Mouse (Mus musculus) frontal cortex, postnatal 14 days (tissue): ENCODE measurements around the gene Saxo1.
A peak's percentile ranks its signal among the peaks of the same experiment; 100 is the strongest.

Source experiments
- DNase-seq, 2 experiments: peaks; one replicate each; pipeline ENCODE4 v3.0.0; 2022; ENCODE audit warnings: low spot score in 2 of 2

The Saxo1 gene

DNA sequence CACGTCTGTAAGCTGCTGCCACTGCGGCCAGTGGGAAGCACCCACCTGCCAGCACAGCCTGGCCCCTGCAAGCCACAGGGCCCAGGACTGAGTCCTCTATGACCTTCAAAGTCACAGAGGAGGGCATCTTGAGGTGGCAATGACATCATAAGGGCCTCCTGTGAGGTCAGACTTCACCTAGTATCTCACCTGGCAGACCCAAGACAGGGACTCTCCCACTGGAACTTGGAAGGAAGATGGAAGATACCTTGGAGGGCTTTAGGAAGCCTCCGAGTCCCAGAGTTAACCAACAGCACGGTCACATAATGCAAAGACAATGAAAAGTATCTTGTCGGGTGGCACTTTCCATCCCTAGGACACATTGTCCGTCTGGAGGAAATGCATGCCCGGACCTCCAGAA is at the start of gene Saxo1:
Gene Saxo1 (minus strand): TSS at position 101 of the 400 bp plus-strand sequence.
- no peak for DNase-seq

DNA sequence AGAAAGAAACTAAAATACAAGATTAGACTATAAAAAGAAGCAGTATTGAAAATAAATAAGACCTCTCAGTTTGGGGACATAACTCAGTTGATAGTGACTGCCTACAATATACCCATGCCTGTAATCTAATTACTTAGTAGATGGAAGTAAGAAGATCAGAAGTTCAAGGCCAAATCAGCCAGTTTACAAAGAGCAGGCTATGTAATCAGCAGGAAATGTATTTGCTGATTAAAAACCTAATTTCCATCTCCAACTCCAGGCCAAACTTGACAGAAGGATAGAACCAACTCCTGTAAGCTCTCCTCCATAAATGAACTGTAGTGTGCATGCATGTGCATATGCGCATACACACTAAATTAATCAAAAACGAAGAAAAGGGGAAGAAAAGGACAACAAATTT is 33.2 kb upstream of the Saxo1 start:
- DNase-seq: no peak

DNA sequence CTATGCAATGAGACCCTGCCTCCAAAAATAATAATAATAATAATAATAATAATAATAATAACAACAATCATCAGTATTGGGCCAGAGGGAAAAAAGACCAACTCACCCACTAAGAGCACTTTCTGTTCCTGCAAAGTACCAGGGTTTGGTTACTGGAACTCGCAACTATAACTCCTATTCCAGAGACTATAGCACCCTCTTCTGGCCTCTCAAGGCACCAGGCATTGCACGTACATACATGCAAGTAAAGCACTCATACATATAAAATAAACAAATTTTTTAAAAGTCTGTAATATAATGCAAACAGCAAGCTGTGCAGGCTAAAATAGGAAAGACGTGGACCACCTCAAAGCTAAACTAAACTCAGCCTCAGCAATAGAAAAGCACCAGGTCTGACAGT is 30.1 kb upstream of the Saxo1 start:
- no peak for DNase-seq

DNA sequence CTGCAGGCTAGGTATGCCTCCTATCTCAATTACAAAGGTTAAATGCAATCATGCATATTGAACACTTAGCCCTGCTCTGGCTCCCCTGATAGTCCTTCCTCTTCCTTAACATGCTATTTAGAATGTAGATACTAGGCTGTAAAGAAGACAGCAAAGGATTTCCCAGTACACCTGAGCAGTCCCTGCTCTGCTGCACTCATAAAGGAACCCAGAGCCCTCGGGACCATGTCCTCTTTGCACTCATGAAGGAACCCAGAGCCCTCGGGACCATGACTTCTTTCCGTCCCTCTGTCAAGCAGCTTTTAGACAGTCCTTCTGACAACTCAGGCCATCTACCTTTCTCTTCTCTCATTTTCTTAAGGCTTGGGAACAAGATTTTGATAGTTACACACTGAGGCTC is 22.5 kb upstream of the Saxo1 start:
- no peak for DNase-seq

DNA sequence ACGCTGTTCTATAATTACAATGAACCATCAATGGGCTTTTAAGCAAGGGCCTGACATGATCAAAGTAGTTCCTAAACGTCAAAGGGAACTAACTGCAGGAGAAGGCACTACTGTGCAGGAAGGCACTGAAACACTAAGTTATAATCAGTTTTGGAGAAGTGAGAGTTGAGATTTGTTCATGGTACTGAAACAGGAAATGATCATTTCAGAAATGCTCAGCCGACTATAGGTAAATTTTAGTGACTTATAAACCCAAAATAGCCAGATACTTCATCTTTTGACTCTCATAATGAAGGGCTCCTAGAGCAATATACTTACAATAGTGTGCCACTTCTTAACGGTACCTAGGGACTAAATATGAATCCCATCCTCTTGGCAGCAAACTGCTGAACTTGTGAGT is 21.9 kb upstream of the Saxo1 start:
- DNase-seq: no peak

DNA sequence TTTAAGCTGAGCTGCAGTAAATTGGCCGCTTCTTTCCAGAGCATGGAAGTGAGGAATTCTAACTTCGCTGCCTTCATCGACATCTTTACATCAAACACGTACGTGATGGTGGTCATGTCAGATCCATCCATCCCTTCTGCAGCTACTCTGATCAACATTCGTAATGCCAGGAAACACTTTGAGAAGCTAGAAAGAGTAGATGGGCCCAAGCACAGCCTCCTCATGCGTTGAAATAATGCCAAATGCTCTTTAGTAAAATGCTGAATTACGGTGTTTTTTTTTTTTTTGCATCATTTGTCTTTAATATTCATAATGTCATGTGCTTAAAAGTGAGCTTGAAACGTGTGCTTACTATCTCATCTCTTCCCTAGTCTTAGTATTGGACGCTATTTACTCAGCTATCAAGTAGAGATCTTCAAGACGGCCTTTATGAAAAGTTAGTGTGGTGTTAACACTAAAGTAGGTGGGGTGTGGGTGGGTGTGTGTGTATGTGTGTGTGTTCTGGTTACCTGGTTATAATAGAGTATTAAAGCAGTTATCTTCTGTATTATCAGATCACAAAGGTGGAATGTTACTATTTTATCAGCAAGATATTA is 18.6 kb upstream of the Saxo1 start:
- no peak for DNase-seq

DNA sequence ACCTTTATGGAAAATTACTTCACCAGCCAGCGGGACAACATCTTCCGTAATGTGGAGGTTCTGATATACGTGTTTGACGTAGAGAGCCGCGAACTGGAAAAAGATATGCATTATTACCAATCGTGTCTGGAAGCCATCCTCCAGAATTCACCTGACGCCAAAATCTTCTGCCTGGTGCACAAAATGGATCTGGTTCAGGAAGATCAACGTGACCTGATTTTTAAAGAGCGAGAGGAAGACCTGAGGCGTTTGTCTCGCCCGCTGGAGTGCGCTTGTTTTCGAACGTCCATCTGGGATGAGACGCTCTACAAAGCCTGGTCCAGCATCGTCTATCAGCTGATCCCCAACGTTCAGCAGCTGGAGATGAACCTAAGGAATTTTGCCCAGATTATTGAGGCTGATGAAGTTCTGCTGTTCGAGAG is 18.0 kb upstream of the Saxo1 start:
- DNase-seq: peak in 1 of 2 experiments; percentile 24

DNA sequence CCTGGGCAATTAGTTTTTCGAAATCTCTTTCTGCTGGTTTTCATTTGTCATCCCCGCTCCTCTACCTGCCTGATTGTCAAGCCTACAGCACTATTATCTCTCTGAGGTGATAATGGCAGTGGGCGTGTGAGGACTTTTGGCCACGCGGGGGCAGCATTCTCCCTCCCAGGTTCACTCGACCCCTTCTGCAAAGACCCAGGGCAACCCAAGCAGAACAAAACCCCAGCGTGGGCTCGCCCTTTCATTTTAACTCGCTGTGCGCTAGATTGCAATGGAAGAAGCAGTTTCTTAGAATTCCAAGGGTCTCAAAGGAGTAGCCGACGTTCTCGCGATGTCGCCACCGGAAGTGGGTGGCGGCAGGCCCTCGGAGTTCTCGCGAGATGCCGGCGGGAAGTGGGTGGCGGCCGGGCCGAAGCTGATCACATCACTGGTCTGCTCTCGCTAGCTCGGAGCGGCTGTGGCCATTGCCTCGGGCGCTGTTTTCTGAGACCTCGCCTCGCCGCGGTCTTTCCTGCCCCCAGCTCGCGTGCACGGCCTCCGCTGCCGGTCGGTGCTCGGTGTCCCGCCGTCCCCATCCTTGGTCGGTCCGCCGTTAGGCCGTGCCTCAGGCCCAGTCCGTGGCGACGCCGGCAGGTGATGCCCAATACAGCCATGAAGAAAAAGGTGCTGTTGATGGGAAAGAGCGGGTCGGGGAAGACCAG is 17.3 kb upstream of the Saxo1 start, which contains the start of gene Rraga:
Gene Rraga (plus strand): TSS at position 386 of the 701 bp plus-strand sequence.
- DNase-seq: peak; percentile 91 to 92

DNA sequence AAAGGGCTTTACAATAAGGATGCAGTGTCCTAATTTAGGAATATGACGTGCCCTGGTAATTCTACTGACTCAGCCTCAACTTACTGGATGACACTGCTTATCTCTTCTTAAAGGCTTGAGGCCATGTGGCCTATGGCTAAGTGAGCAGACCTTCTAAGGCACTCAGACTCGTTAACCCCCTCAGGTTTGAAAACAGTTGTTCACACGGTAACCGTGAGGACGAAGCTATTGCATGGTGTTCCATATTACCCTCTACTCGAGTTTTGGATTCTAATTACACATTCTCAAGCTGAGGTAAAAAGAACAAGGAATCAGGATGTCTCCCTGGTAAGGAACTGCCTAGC is 16.8 kb upstream of the Saxo1 start:
- DNase-seq: no peak

DNA sequence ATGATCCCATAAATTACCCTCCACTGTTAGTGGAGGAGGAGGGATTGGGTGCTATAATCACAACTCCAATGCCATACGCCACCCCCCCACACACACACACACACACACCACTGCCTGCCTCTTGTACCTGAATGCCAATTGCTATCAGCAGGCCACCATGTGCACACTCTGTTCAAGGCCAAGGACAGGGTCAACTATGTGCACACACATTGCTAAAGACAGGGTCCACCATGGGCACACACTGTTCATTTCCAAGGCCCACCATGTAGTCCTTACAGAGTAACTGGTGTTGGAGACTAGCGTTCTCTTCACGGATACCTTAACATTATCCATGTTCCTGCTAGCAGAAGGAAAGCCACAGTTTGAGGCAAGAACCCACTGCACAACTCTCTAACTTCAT is 2.9 kb upstream of the Saxo1 start:
- DNase-seq: no peak

DNA sequence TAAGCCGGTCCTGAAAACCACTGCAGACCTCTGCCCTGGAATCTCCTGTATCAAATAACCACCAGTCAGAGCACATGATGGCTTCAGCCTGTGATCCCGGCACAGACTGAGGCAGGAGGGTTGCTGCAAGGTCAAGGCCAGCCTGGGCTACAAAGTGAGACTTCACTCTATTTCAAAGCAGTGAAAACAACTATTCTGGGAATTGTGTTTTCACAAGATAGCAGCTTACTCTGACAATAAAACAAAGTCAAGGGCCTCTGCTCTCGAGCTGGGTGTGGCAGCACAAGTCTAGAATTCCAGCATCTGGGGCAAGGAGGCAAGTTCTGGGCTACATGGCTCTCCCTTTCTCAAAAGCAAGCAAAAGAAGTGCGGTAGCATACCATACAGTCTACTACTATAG is 878 bp upstream of the Saxo1 start:
- no peak for DNase-seq

DNA sequence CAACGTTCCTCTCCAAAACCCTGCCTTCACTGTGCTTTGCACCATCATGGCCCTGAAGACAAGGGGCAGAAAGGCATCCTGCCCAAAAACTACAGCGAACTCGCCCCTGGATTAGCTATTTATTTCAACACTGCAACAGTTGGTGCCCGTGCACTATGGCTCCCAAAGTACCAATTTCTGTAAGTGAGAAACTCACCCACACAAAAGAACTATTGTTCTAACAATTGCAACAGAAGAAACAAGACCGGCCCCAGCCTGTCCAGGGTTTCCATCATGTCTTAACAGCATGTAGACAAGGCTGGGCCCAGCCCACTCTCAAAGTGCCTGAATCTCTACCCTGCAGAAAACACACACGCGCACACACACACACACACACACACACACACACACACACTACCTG is 757 bp downstream of the Saxo1 start:
- DNase-seq: no peak

DNA sequence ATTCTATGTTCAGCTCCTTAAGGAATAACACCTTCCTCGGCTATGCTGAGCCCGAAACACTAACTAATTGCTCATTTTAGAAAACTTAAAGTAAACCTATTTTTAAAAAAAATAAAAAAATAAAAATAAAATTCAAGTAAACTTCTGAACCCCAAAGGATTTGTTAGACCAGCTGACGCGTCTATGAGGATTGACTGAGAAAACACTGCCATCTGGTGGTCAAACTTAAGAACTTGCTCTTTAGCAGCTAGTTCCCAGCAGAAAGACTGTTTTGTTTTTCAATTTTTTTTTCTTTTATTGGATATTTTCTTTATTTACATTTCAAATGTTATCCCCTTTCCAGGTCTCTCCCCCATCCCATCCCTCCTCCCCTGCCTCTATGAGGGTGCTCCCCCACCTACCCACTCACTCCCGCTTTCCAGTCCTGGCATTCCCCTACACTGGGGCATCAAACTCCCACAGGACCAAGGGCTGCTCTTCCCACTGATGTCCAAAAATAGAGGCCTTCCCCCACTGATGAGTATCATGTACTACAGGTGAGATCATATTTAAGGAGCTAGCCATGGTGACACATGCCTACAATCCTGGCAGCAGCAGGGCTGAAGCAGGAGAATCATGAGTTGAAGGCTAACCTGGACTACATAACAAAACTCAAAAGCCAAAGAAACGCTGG is 3.0 kb downstream of the Saxo1 start:
- no peak for DNase-seq

DNA sequence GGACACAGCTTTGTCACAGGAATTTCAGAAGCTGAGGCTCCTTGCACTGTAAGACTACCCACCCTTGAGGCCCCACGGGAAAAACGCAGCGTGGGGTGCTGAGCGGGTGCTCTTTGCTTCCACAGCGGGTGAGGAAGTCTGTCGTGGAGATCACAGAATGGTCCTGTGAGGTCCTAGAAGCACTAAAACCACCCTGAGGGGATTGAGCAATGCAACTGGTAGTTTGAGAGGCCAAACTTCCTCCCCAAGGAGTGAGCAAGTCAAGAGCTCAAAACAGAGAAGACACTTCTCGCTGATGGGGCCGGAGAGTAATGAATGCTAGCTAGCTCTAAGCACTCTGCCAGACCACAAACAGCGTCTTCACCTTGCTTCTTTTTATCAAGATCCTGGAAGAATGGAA is 9.8 kb downstream of the Saxo1 start:
- no peak for DNase-seq

DNA sequence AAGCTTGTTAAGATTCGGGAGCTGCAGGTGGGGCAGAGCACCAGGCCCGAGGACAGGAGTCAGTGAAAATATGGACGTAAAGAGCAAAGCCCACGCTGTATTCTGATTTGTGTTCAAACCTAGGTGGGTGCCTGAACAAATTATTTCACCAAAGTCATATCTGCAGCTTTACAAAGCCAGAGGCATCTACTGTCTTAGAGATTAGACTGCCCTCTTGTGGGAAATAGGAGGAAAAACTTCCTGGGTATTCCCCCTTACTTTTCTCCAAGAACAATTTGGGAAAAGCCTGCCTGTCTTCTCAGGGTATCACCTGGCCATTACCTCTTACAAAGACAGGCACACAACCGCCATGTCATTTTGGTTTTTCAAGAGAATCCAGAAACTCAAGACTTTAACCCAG is 12.5 kb downstream of the Saxo1 start:
- DNase-seq: no peak

DNA sequence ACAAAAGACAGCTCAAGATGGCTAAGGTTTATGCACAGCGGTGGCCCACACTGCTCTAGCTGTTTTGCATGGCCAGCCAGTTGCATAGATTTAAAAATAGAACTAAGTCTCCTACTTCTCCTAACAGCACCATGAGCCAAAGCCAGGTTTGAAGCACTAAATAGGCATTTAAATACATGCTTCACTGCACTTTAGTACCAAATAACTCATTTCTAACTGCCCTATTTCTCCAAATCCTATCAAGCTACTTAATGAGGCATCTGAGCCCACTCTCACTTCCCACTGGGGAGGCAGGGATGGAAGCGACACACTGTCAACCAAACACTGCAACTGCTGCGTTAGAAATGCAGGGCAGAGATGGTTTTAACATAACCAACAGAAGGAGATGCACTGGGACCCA is 14.1 kb downstream of the Saxo1 start:
- DNase-seq: no peak

DNA sequence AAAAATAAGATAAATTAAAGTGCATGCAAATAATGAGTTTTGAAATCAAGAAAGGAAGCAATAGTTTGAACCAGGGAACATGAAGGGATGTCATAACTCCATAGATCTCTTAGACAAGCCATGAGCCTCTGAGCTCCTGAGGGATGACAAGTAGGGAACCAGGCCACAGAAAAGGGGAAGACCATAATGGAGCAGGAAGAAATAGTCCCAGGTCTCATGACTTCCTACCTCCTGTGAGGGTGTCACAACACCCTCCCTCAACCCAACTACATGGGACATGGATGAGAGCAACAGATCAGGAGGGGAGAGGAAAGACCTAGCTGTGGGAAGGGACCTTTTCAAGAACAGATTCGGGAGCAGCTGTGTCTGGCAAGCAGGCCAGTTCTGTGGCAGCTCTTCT is 16.6 kb downstream of the Saxo1 start:
- DNase-seq: no peak

DNA sequence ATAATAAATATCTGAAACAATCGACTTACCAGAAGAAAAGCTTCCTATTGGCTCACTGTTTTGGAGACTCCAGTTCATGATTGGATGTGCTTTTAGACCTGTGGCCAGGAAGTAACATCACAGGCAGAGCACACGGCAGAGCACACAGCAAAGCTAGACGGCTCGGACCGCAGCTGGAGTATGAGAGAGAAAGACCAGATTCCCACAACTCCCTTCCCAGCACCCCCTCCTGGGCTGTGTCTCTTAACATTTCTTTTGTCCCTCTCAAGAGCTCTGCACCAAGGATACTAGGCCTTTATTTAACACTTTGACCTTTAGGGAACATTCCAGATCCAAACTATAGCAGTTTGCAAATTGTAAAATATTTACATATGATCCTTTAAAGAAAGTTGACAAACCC is 19.2 kb downstream of the Saxo1 start:
- DNase-seq: no peak

DNA sequence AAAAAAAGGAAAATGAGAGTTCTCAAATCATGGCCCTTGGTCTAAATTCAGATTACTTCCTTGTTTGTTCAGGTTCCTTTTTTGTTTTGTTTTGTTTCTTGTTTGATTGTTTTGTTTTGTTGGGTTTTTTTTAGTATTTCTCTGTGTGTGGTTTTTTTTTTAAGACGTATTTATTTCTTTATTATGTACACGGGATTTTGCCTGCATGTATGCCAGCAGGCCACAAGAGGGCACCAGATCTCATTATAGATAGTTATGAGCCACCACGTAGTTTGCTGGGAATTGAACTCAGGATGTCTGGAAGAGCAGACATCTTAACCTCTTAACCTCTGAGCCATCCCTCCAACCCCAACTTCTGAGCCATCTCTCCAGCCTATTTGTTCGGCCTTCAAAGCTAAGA is 20.2 kb downstream of the Saxo1 start:
- DNase-seq: no peak

DNA sequence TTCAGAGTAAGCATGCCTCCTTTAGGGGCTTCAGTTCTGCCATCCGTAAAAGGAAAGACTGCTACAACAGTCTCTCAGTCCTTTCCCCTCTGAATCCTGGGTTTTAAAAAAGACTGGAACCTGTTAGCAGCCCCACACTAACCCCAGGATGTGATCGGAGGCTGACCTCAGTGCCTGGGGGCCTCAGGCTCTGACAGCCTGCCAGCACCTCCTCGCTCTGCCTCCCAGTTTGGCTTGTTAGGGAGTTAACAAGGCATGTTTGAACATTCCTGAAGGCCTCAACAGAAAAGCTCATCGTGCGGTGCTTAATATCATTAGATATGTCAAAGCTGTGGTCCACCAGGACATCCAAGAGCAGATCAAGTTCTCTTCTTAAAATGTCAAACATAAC is 24.0 kb downstream of the Saxo1 start:
- no peak for DNase-seq

DNA sequence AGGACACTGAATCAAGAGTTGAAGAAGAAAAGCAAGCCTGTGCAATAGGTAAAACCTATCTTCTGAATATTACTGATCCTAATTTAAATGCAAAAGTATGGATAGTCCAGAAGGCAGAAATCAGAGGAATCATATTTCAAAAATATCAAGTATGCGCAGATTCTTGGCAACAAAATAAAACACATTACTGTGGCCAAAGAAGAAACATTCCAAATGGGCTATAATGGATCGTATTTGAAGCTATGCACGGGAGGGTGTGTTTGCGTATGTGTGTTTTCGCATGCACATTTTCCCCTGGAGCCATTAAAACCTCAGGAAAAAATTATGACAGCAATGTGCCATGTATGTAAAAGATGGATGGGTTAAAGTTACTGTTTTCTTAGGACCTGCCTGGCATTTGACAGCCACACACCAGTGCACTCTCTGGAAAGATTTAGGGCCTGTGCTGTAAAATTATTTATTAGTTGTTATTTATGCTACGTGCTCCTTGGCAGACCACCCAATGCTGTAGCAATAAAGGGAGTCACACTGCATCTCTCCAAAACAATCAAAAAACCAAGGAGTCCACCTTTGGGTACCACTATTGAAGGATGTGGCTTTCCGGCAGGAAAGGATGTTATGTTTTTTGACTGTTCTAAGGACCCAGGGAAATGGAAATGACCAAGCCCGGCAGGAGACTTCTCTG is 24.6 kb downstream of the Saxo1 start:
- no peak for DNase-seq

DNA sequence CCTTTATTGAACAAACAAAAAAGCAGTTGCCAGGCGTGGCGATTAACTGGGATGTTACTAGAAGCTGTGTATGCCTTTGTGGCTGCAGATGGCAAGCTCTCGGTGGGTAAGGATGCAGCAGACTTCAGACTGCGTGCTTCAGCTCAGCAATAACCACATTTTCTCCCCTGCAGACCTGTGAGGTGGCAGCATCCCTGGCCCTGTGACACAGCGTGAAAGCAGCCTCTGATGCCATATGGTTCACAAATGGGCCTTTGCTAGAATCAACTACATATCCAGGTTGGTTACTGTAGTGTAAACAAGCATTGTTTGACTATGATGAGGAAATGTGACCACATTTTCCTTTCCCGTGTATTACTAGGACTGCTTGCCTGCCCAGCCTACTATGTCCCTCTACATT is 29.0 kb downstream of the Saxo1 start:
- no peak for DNase-seq
